Mouse (Mus musculus) CH12.LX (cell line): ENCODE measurements around the gene Armc6. TPM values are rescaled to one million over a fixed set of nuclear protein-coding genes. Genes with fewer than 3 reads are reported as not detected.

Experiments used
- DNase-seq: peaks from one replicate; pipeline ENCODE4 v3.0.0-alpha.2; 2013; ENCODE audit errors: extremely low read depth
- H3K27ac ChIP-seq: 2 replicates; pipeline ENCODE4 v1.5.1; 2012; ENCODE audit warnings: low read depth, mild to moderate bottlenecking, control low read depth, moderate library complexity; ENCODE audit not compliant: insufficient read depth
- H3K27me3 ChIP-seq: replicated peaks from 2 replicates; pipeline ENCODE3; 2012; ENCODE audit warnings: inconsistent platforms
- H3K36me3 ChIP-seq, 2 experiments: replicated peaks in 1 of 2; 2 replicates each; pipeline versions ENCODE3 to v1.6.1; 2012; ENCODE audit warnings: inconsistent platforms in 1 of 2, low read length in 1 of 2, mild to moderate bottlenecking in 1 of 2, mixed read lengths in 1 of 2, moderate library complexity in 1 of 2; ENCODE audit not compliant: control insufficient read depth in 1 of 2, insufficient read depth in 1 of 2
- H3K4me1 ChIP-seq, 2 experiments: 2 replicates each; pipeline ENCODE4 v1.6.1; 2012; ENCODE audit warnings: inconsistent platforms in 1 of 2, moderate library complexity in 1 of 2; ENCODE audit not compliant: insufficient read depth in 2 of 2, control insufficient read depth in 1 of 2
- H3K4me2 ChIP-seq: 2 replicates; pipeline ENCODE4 v1.6.1; 2012; ENCODE audit warnings: low read depth, mild to moderate bottlenecking, control low read depth; ENCODE audit not compliant: poor library complexity, insufficient read depth, severe bottlenecking
- H3K4me3 ChIP-seq, 3 experiments: fragments of 150-350 bp in 1 of 3; sonication (generic) in 1 of 3; replicated peaks in 1 of 3; 2 replicates each; pipeline versions ENCODE3 to v1.5.1; 2011 to 2012; ENCODE audit warnings: low read depth in 2 of 3, low read length in 2 of 3, mild to moderate bottlenecking in 2 of 3, moderate library complexity in 2 of 3, control low read depth in 1 of 3, improper control_type of control experiment in 1 of 3, inconsistent platforms in 1 of 3, mixed read lengths in 1 of 3; ENCODE audit not compliant: poor library complexity in 1 of 3
- H3K79me2 ChIP-seq: replicated peaks from 2 replicates; pipeline ENCODE4 v1.6.1; 2012; ENCODE audit warnings: mild to moderate bottlenecking, moderate library complexity; ENCODE audit not compliant: control insufficient read depth, poor library complexity, insufficient read depth, severe bottlenecking; ENCODE audit errors: extremely low read depth
- H3K9ac ChIP-seq: 2 replicates; pipeline ENCODE4 v1.6.1; 2012; ENCODE audit warnings: low read depth, mild to moderate bottlenecking, control low read depth, moderate library complexity; ENCODE audit not compliant: insufficient read depth
- H3K9me3 ChIP-seq: replicated peaks from 2 replicates; pipeline ENCODE3; 2012; ENCODE audit warnings: low read length, inconsistent platforms, mixed read lengths
- ELF1 ChIP-seq: IDR thresholded peaks from 2 replicates; pipeline ENCODE4 v1.6.1; 2014; ENCODE audit warnings: low read depth, mild to moderate bottlenecking, inconsistent platforms, low read length, improper control_type of control experiment
- EP300 ChIP-seq: IDR thresholded peaks from 2 replicates; pipeline ENCODE4 v1.6.1; 2011; ENCODE audit warnings: low read length, improper control_type of control experiment
- ETS1 ChIP-seq: conservative IDR thresholded peaks from 2 replicates; pipeline ENCODE4 v1.6.1; 2012; ENCODE audit warnings: low read depth, mild to moderate bottlenecking, inconsistent platforms, low read length, improper control_type of control experiment, moderate library complexity
- HCFC1 ChIP-seq: IDR thresholded peaks from 2 replicates; pipeline ENCODE4 v1.6.1; 2012; ENCODE audit warnings: low read depth, mild to moderate bottlenecking, inconsistent platforms, low read length, improper control_type of control experiment
- IRF4 ChIP-seq: IDR thresholded peaks from 2 replicates; pipeline ENCODE4 v1.6.1; 2014; ENCODE audit warnings: low read depth, mild to moderate bottlenecking, inconsistent platforms, low read length, improper control_type of control experiment
- KAT2A ChIP-seq: IDR thresholded peaks from 2 replicates; pipeline ENCODE4 v1.6.1; 2012; ENCODE audit warnings: low read length, improper control_type of control experiment, inconsistent platforms; ENCODE audit not compliant: insufficient replicate concordance
- MAFK ChIP-seq: IDR thresholded peaks from 2 replicates; pipeline ENCODE4 v1.6.1; 2011; ENCODE audit warnings: low read length, improper control_type of control experiment; ENCODE audit not compliant: insufficient replicate concordance
- MAX ChIP-seq: IDR thresholded peaks from 2 replicates; pipeline ENCODE4 v1.6.1; 2011; ENCODE audit warnings: low read length, improper control_type of control experiment
- MAZ ChIP-seq: IDR thresholded peaks from 2 replicates; pipeline ENCODE4 v1.6.1; 2012; ENCODE audit warnings: low read depth, mild to moderate bottlenecking, inconsistent platforms, low read length, improper control_type of control experiment, moderate library complexity
- MXI1 ChIP-seq: IDR thresholded peaks from 2 replicates; pipeline ENCODE4 v1.6.1; 2011; ENCODE audit warnings: mild to moderate bottlenecking, low read depth, low read length, improper control_type of control experiment
- NELFE ChIP-seq: IDR thresholded peaks from 2 replicates; pipeline ENCODE4 v1.6.1; 2011; ENCODE audit warnings: low read depth, low read length, improper control_type of control experiment
- NRF1 ChIP-seq: IDR thresholded peaks from 2 replicates; pipeline ENCODE4 v1.6.1; 2014; ENCODE audit warnings: low read depth, mild to moderate bottlenecking, inconsistent platforms, low read length, improper control_type of control experiment, moderate library complexity
- PAX5 ChIP-seq: IDR thresholded peaks from 2 replicates; pipeline ENCODE4 v1.6.1; 2012; ENCODE audit warnings: low read length, inconsistent platforms, mixed read lengths
- SMC3 ChIP-seq: IDR thresholded peaks from 2 replicates; pipeline ENCODE4 v1.6.1; 2011; ENCODE audit warnings: low read depth, low read length, improper control_type of control experiment
- TBP ChIP-seq: conservative IDR thresholded peaks from 2 replicates; pipeline ENCODE4 v1.6.1; 2011; ENCODE audit warnings: low read depth, low read length, improper control_type of control experiment
- USF1 ChIP-seq: IDR thresholded peaks from 2 replicates; pipeline ENCODE4 v1.6.1; 2014; ENCODE audit warnings: low read depth, mild to moderate bottlenecking, inconsistent platforms, low read length, improper control_type of control experiment
- dilution Hi-C: fragments of 300-500 bp; cut with MboI; formaldehyde crosslinking; loops from 2 replicates; pipeline ENCODE4 v1.14.3; 2020; ENCODE audit warnings: low sequenced_read_pairs; ENCODE audit not compliant: extremely low pct_unique_long_range_greater_than_20kb, extremely low pct_ligation_motif_present
- in situ Hi-C: fragments of 300-500 bp; cut with MboI; formaldehyde crosslinking; loops from 3 replicates; pipeline ENCODE4 v1.14.3; 2019; ENCODE audit warnings: low sequenced_read_pairs, low pct_ligation_motif_present, low pct_unique_long_range_greater_than_20kb, mixed read lengths
- polyA plus RNA-seq: library from polyadenylated mRNA; unstranded; fragments of >175 nt; gene quantifications from 2 replicates; pipeline ENCODE4 v1.2.1, GENCODE M21; 2012; ENCODE audit warnings: low read depth; ENCODE audit not compliant: insufficient read length
- total RNA-seq, 2 experiments: library from RNA; depleted of rRNA; stranded (reverse); fragments of 300-350 nt in 1 of 2; fragments of >200 nt in 1 of 2; gene quantifications; 2 replicates each; pipeline ENCODE4 v1.2.3; 2012 to 2014

Armc6 gene
- total and polyA plus RNA-seq, 3 experiments, result 20.0 to 31.1 (median 23.7) TPM

DNA sequence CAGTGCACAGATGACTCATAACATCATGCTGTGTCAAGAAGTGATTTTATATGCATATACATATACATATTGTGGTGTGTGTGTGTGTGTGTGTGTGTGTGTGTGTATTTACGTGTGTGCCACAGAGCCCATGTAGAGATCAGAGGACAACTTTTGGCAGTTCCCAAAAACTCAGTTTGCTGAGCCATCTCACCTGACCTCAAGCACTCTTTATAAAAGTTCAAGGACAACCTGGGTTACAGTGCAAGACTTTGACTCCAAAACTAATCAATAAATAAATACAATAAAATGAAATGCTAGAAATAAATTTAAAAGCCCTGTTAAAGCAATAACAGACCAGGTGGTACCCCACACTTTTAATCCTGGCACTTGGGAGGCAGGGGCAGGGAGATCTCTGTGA is 23.0 kb downstream of the Armc6 start:
- in situ Hi-C loops, result loop anchor here (5.0 kb wide), 1 partner anchor 39 kb away; the partner anchor contains the start of gene Tmem161a
- H3K4me1 ChIP-seq, result peaks cover 18 to 47% of the 10 kb centered on the region in 2 experiments
- no peak for TF ChIP-seq TBP
- TF ChIP-seq, all 38 proteins: peak for 0
- Histone ChIP-seq H3K36me3 (no peaks in the 10 kb centered on the region), H3K9ac (peak overlapping the region; percentile 20), H3K9me3 (no peaks in the 10 kb centered on the region), H3K27ac (no peak overlapping the region), H3K4me2 (peak overlapping the region; percentile 70), H3K27me3 (no peaks in the 10 kb centered on the region), H3K79me2 (no peaks in the 10 kb centered on the region), H3K4me3 (peak overlapping the region; percentile 67 to 87 (median 72))
- no peak for DNase-seq
- dilution Hi-C loops, result no loop called here

DNA sequence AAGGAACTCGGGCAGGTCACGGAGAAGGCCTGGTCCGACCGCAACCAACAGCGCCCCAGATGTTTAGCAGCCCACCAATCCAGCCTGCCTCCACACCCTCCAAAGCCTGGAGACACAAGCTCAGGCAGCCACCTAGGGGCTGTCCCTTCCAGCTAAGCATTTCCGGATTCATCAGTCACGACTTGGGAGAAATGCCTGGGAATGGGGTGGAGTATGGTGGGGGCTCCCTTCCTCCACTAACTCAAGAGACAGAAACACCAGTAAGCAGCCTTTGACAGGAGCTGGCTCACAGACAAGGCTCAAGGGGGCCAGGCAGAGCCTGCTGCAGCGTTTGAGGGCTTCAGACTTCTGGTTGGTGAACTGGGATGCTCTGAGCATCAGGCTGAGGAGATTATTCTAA is 23.7 kb downstream of the Armc6 start:
- Histone ChIP-seq H3K4me1 (peaks cover 18 to 45% of the 10 kb centered on the region in 2 experiments), H3K9ac (no peak overlapping the region), H3K27me3 (no peaks in the 10 kb centered on the region), H3K4me3 (no peak overlapping the region), H3K79me2 (no peaks in the 10 kb centered on the region), H3K36me3 (no peaks in the 10 kb centered on the region), H3K4me2 (no peak overlapping the region), H3K27ac (no peak overlapping the region), H3K9me3 (no peaks in the 10 kb centered on the region)
- dilution Hi-C loops, result no loop called here
- in situ Hi-C loops, result loop anchor here (5.0 kb wide), 1 partner anchor 38 kb away; the partner anchor contains the start of gene Tmem161a
- TF ChIP-seq IRF4, result 0 out of 2 replicates have a peak, but pooled peaks have one; percentile 17
- TF ChIP-seq MAX, result no peak
- no peak for DNase-seq

DNA sequence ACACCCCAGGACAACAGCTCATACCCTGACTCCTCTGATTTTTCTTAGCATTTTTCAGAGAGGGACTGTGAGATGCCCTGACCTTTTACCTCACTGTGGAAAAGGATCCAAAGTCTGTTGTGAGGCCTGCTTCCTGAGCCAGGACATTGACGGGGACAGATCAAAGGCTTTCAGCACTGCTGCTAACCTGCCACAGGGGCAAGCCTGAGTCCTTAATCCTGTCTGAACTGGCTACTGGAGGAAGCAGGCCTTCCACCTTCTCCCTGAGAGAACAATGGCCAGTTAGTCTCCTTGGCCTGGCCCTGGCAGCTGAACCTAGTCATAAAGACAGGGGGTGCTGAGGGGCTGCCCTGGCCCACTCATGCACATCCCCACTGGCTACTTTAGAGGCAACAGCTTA is 26.1 kb downstream of the Armc6 start:
- Histone ChIP-seq H3K4me2 (no peak overlapping the region), H3K79me2 (no peaks in the 10 kb centered on the region), H3K27me3 (no peaks in the 10 kb centered on the region), H3K27ac (no peak overlapping the region), H3K36me3 (no peaks in the 10 kb centered on the region), H3K4me1 (peaks cover 10 to 21% of the 10 kb centered on the region in 2 experiments), H3K9me3 (no peaks in the 10 kb centered on the region), H3K4me3 (no peak overlapping the region), H3K9ac (no peak overlapping the region)
- dilution Hi-C loops (no loop called here), in situ Hi-C loops (no loop called here)
- no peak for TF ChIP-seq MXI1
- TF ChIP-seq USF1, result no peak
- no peak for DNase-seq

DNA sequence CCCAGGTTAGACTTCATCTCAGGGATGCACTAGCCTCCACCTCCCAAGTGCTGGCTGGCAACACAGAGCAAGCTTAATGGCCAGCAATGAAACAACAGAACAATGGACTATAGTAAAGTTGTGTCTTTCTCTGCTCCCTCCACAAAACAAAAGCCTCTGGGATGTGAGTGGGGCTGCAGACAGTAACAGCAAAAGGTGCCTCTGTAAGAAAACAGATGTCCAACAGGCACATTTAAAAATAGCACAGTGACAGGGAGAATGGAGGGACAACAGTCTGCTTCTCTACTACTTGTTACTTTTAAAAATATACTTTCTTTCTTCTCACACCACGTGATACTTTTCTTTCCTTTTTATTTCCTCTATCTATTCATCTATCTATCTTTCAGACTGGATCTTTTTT is 29.5 kb downstream of the Armc6 start:
- H3K4me1 ChIP-seq, result 0 out of 4 replicates have a peak, but pooled peaks cover 0 to 2% of the 10 kb centered on the region in 2 experiments
- no peaks in the 10 kb centered on the region for H3K79me2 ChIP-seq
- H3K27me3 ChIP-seq, result no peaks in the 10 kb centered on the region
- no peak overlapping the region for H3K27ac ChIP-seq
- TF ChIP-seq NELFE (no peak), KAT2A (no peak), MAFK (no peak), HCFC1 (no peak), ETS1 (no peak), EP300 (no peak), PAX5 (no peak), MAZ (no peak), NRF1 (no peak), ELF1 (no peak), SMC3 (no peak)
- TF ChIP-seq, all 38 proteins: peak for 0
- Histone ChIP-seq H3K4me2 (no peak overlapping the region), H3K36me3 (no peaks in the 10 kb centered on the region), H3K9ac (no peak overlapping the region), H3K9me3 (no peaks in the 10 kb centered on the region), H3K4me3 (no peak overlapping the region)
- dilution Hi-C loops (no loop called here), in situ Hi-C loops (no loop called here)
- DNase-seq, result no peak
